Mouse (Mus musculus): ENCODE measurements around the gene Qser1.
"Not testable (repeated sequence)": the region's sequence is repeated elsewhere in the genome, so short reads cannot be mapped to it uniquely, and the experiment has no call there.

Qser1 gene

DNA sequence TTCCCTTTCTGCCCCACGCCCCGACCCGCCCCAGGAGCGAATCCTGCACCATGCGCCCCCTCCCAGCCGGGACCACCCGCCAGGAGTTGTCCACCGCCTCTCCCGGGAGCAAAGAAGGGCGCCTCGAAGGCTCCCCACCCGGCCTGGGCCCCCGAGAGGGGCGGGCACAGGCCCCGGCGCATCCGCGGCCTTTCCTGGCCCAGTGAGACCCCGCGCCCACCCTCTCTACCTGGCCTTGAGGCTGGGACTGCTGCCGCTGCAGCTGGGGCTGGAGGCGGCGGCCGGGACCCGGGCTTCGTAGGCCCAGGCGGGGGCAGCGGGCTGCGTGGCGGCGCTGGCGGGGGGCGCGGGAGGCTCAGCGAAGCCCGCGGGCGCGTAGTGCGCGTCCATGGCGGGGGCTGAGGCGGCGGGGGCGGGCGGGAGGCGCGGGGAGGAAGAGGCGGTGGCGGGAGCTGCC is at the start of gene Qser1:
TSS of gene Qser1 (minus strand) at position 390 of the 457 bp plus-strand sequence.
- DNase-seq (ENCODE audit: low spot score) = no peak

DNA sequence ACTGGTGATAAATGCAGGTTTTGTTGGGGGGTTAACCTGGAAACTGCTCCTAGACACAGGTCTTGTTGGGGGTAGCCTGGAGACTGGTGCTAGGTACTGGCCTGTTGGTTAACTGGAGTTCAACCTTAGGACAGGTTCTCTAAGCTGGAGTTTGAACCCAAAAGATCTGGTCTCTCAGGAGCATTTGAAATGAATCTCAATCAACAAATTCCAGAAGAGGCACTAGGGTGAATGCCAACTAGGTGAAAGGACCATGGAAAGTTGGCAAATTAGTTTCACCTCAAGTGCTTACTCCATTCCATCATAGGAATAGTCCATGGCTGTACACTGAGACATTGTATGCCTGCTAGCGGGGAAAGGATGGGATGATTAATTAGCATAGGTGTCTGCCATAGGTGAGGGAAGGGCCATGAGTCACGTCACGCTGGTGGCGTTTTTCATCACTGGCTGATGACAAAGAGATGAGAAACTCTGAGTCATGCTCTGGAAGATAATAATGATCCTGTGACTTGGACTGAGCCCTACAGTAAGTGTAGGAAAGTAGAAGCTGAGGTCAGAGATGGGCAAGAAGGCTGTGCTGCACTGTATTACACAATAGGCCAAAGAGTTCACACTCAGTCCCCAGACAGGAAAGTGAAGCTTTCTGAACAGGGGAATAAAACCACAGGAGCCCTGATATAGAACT is 47.8 kb upstream of the Qser1 start:
- no peak for DNase-seq (ENCODE audit: low spot score)

DNA sequence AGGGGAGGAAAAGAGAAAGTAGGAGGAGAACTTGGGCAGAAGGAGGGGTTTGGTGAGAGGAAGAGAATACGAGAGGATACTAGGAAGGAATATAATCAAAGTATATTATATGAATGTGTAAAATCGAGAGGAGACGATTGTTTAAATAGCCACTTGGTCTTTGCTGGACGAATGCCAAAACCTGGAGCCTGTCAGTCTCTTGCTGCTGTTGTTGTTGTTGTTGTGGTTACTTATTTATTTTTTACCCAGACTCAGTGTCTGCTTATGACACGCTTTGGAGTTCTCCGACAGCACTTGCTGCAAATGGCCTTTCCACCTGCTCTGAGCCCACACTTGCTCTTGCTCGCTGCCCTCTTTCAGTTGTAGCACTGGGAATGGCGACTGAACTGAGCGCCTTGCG is 43.9 kb upstream of the Qser1 start:
- DNase-seq (ENCODE audit: low spot score) = no peak

DNA sequence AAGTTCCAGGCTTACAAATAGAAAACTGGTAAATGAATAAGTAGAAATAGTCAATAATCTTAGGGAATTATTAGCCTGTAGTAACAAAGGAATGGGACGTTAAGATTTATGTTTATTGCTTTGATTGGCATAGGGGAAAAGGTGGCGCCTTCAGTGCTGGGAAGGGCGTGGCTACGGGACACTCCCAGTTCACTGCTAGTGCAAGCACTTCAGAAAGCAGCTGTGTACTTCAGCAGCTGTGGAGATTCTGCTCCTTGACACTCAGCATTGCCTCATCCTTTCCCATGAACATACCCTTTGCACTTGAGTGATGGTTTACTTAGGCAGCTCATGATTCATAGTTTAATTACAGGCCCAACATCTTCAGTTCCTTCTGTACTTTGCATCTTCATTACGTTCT is 42.5 kb upstream of the Qser1 start:
- DNase-seq (ENCODE audit: low spot score) = no peak

- DNase-seq (ENCODE audit: low spot score) = not testable (repeated sequence)
Observed at GRCm38 (mm10) chr2:104858083-104858482, 41.5 kb upstream of the Qser1 start.

DNA sequence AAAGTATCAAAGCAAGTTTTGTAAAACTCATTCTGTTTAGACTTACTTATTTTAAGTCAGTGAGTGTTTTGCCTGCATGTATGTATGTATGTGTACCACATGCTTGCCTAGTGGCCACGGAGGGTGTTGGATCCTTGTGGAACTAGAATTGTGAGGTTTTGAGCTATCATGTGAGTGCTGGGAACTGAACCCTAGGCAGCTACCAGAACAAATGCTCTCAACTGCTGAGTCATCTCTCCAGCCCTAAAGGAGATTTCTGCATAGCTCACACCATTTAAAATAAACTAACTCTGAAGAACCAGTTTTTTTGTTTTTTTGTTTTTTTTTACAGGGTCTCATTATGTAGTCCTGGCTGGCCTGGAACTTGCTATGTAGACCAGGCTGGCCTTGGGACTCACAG is 39.7 kb upstream of the Qser1 start:
- DNase-seq (ENCODE audit: low spot score) = no peak

DNA sequence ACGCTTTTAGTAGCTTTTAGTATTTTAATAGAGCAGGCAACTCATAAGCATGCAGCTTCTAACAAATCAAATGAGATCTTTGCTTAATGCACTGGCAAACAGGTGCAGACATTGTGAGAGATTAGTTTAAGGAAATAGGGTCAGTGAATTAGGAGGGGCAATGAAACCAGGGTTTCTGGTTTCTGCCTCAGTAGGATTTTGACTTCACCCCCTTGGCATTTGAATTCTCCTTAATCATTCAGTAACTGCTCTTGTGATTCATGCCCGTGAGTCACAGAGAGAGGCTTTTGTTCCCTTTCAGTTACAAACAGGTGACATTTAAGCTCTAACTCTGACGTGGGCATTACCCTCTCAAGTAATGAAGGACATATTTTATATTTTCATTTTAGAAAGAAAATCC is 39.2 kb upstream of the Qser1 start:
- DNase-seq (ENCODE audit: low spot score) = no peak

DNA sequence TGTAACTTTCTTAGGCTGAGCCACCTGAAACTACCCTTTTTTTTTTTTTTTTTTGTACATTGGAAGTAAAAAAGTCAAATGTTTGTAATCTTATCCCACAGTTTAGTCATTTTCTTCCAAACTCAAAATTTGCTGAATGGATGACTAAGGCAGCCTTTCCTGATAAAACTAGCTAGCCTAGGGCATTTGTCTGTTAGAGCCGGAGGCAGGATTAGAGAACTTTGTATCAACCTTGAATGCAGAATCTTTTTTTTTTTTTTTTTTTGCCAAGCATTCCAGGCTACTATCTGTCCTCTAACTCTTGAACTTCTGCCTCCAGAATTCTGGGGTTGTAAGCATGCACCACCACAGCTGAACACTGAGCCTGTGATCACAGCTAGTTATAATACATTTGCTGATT is 38.3 kb upstream of the Qser1 start:
- no peak for DNase-seq (ENCODE audit: low spot score)

DNA sequence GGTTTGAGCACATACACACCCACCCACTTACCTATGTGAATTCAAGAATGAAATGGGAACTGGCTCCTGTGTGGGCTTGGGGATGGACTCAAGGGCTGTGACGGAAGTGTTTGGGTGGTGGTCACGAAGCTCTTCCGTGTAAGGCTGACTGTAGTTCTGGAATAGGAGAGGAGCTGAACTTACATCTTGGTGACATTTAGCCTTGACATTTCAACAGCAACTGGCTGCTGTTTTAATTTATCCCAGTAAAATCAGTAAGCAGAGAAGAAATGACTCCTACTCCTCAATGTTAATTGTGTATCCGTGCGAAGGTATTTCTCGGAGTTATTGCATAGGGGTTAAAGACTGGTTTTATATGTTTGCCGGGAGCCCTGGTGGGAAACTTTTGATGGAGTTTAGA is 36.0 kb upstream of the Qser1 start:
- DNase-seq (ENCODE audit: low spot score) = no peak

- DNase-seq (ENCODE audit: low spot score) = no peak
Observed at GRCm38 (mm10) chr2:104851686-104852085, 35.1 kb upstream of the Qser1 start.

DNA sequence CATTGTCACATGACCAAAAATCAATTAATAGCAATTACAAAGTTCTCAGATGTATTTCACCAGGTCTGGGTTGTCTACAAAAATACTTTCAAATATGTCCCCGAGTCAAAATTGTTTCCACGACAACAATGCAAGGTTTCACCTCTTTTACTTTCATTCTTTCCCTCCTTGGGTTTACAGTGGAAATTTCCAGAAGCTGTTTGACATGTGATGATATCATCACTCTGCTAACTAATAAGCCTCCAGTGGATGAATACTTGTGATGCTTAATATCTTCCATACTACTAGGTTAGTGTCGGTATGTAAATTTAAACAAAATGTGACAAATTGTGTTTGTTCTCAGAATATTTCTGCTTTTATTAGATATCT is 33.4 kb upstream of the Qser1 start:
- no peak for DNase-seq (ENCODE audit: low spot score)

GRCm38 (mm10) chr2:104849276-104849990 is 32.9 kb upstream of the Qser1 start, which contains the start of gene Prrg4:
TSS of gene Prrg4 (minus strand) at chr2:104849876.
- peak; percentile 49 for DNase-seq (ENCODE audit: low spot score)

- DNase-seq (ENCODE audit: low spot score) = no peak
Observed at GRCm38 (mm10) chr2:104848235-104849161, 31.9 kb upstream of the Qser1 start.

GRCm38 (mm10) chr2:104847645-104848044 is 31.1 kb upstream of the Qser1 start:
- DNase-seq (ENCODE audit: low spot score) = no peak

- DNase-seq (ENCODE audit: low spot score) = no peak
Observed at GRCm38 (mm10) chr2:104846638-104847414, 30.3 kb upstream of the Qser1 start.

DNA sequence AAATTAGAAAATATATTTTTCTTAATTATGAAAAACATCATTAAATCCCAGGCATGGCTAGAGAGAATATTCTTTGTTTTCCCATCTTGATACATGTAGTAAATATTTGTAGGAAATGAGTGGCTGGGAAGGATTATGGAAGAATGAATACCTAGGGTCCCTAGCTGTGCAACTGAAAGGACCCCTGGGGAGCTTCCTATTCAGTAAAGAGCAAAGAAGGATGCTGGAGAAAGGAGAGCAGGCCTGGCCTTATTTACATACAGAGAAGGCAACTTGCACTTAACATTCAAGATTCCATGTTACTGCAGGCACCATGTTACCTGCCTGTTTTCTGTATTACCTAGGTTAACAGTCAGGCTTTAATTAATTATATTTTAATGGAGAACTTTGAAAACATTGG is 26.0 kb upstream of the Qser1 start:
- DNase-seq (ENCODE audit: low spot score) = no peak

GRCm38 (mm10) chr2:104841736-104842135 is 25.2 kb upstream of the Qser1 start:
- DNase-seq (ENCODE audit: low spot score) = no peak

DNA sequence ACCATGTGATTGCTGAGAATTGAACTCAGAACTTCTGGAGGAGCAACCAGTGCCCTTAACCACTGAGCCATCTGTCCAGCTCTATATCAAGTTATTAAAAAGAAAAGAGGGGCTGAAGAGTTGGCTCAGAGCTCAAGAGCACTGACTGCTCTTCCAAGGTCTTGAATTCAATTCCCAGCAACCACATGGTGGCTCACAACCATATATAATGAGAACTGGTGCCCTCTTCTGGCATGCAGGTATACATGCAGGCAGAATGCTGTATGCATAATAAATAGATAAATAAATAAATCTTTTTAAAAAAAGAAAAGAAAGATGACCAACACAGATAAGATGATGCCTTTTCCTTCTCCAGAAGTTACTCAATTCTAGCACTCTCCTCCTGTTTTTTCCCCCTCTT is 24.4 kb upstream of the Qser1 start:
- DNase-seq (ENCODE audit: low spot score) = no peak

DNA sequence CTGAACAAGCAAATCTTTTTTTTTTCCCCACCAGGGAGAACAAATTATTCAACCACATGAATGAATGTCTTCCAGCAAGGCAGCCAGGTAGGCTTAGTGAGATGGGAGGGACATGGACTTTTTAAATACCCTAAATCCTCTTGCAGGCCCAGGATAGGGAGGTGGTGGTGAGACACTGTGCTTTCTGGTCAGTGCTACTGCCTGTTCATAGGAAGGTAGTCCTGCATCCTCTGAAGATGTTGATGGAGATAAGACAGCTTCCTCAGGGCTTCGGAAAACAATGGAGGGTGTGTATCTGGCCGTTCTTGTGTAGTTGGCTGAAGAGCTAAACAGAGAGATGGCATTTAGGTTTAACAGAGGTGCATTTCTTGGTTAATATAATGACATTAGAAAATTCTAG is 15.9 kb upstream of the Qser1 start:
- no peak for DNase-seq (ENCODE audit: low spot score)

GRCm38 (mm10) chr2:104826191-104826590 is 9.6 kb upstream of the Qser1 start:
- DNase-seq (ENCODE audit: low spot score) = no peak

DNA sequence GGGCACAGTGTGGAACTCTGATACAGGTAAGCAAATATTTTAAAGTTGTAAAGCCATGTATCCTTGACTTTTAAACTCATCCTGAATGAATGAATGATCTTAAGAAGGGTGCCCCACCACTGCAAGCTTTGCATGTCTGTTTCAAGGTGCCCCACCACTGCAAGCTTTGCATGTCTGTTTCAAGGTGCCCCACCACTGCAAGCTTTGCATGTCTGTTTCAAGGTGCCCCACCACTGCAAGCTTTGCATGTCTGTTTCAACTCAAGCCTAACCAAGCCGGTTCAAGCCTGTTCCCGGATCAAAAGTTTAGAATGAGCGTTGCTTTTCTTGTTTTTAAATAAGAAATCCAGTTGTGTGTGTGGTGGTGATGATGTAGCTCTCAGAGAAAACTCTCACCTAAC is 2.2 kb upstream of the Qser1 start:
- not testable (repeated sequence) for DNase-seq (ENCODE audit: low spot score)
